Mouse (Mus musculus) forebrain, postnatal 0 days (tissue): Measurements from ENCODE around the gene Bnc1. TPM values are rescaled to one million over a fixed set of nuclear protein-coding genes. Genes with fewer than 3 reads are reported as not detected.

Experiments used
- ATAC-seq: fragments of 200-750 bp; cut with Nextera tagmentation; 2 replicates; pipeline ENCODE4 v1.8.0; 2017; ENCODE audit warnings: mild to moderate bottlenecking, moderate library complexity
- DNase-seq: peaks from one replicate; pipeline ENCODE4 v3.0.0-alpha.2; 2015
- H3K27ac ChIP-seq: fragments of 300-500 bp; sonication (generic); 2 replicates; pipeline ENCODE4 v1.5.1; 2014; ENCODE audit warnings: low read depth, mild to moderate bottlenecking, antibody characterized with exemption, low read length, moderate library complexity, mixed read lengths
- H3K27me3 ChIP-seq: fragments of 300-500 bp; sonication (generic); 2 replicates; pipeline ENCODE4 v1.6.1; 2014; ENCODE audit warnings: mild to moderate bottlenecking, low read length, mixed read lengths; ENCODE audit not compliant: insufficient read depth
- H3K36me3 ChIP-seq: fragments of 300-500 bp; sonication (generic); 2 replicates; pipeline ENCODE4 v1.6.1; 2014; ENCODE audit warnings: mild to moderate bottlenecking, moderate library complexity; ENCODE audit not compliant: insufficient read depth
- H3K4me1 ChIP-seq: fragments of 300-500 bp; sonication (generic); 2 replicates; pipeline ENCODE4 v1.6.1; 2014; ENCODE audit warnings: antibody characterized with exemption; ENCODE audit not compliant: insufficient read depth
- H3K4me2 ChIP-seq: fragments of 300-500 bp; sonication (generic); 2 replicates; pipeline ENCODE4 v1.6.1; 2014; ENCODE audit warnings: low read depth, mild to moderate bottlenecking, moderate library complexity
- H3K4me3 ChIP-seq: fragments of 300-500 bp; sonication (generic); 2 replicates; pipeline ENCODE4 v1.5.1; 2014; ENCODE audit warnings: low read depth, low read length, mixed read lengths
- H3K9ac ChIP-seq: fragments of 300-500 bp; sonication (generic); 2 replicates; pipeline ENCODE4 v1.6.1; 2014; ENCODE audit warnings: mild to moderate bottlenecking
- H3K9me3 ChIP-seq: fragments of 300-500 bp; sonication (generic); 2 replicates; pipeline ENCODE4 v1.6.1; 2016; ENCODE audit warnings: low read length
- CTCF ChIP-seq: sonication (generic); IDR thresholded peaks from 2 replicates; pipeline ENCODE4 v1.5.1; 2016; ENCODE audit warnings: antibody characterized with exemption, control low read depth, low read depth
- WGBS: fragments of 180-500 bp; shearing (Covaris S2); extraction: QIAGEN DNeasy Blood & Tissue Kit; methylation state at CpG from one replicate; pipeline ENCODE4 v1.1.7; 2014; 5-methylcytosine and 5-hydroxymethylcytosine counted together
- polyA plus RNA-seq: library from polyadenylated mRNA; unstranded; fragments of >200 nt; fragmentation: Nextera tagmentation; extraction: Ambion mirVana; gene quantifications from 2 replicates; pipeline ENCODE4 v1.2.1, GENCODE M21; 2015
- total RNA-seq: library from RNA; depleted of rRNA; stranded (reverse); fragments of >200 nt; gene quantifications from 2 replicates; pipeline ENCODE4 v1.2.3, GENCODE M21; 2014

Gene Bnc1
- total and polyA plus RNA-seq, 2 experiments from 2014 or later = not detected

GRCm38 (mm10) chr7:81999372-81999771 lies 7.3 kb upstream of the Bnc1 start:
- no peak overlapping the region for H3K9ac ChIP-seq
- WGBS = 69% methylated on average over 7 of the region's 7 CpGs
- no peak for ATAC-seq

GRCm38 (mm10) chr7:81995975-81996374 lies 3.9 kb upstream of the Bnc1 start:
- Histone ChIP-seq H3K4me3 (no peak overlapping the region), H3K36me3 (no peaks in the 10 kb centered on the region), H3K4me2 (no peak overlapping the region), H3K9ac (no peak overlapping the region), H3K4me1 (0 out of 2 replicates have a peak, but pooled peaks cover 2% of the 10 kb centered on the region), H3K27me3 (peaks cover 53% of the 10 kb centered on the region), H3K27ac (no peak overlapping the region), H3K9me3 (no peaks in the 10 kb centered on the region)
- TF ChIP-seq CTCF = no peak
- no peak for ATAC-seq
- DNase-seq = no peak
- WGBS = 24% methylated on average over 9 of the region's 9 CpGs

More at GRCm38 (mm10) chr7:81999372-81999771, 7.3 kb upstream of the Bnc1 start:
- H3K27me3 ChIP-seq = peaks cover 23% of the 10 kb centered on the region
- DNase-seq = no peak
- H3K4me1 ChIP-seq = no peaks in the 10 kb centered on the region
- no peak for TF ChIP-seq CTCF
- no peaks in the 10 kb centered on the region for H3K36me3 ChIP-seq
- no peak overlapping the region for H3K4me2 ChIP-seq
- no peak overlapping the region for H3K4me3 ChIP-seq
- H3K27ac ChIP-seq = no peak overlapping the region
- no peaks in the 10 kb centered on the region for H3K9me3 ChIP-seq

GRCm38 (mm10) chr7:81995126-81995525 lies 3.0 kb upstream of the Bnc1 start:
- Histone ChIP-seq H3K27ac (no peak overlapping the region), H3K4me1 (0 out of 2 replicates have a peak, but pooled peaks cover 2% of the 10 kb centered on the region), H3K36me3 (no peaks in the 10 kb centered on the region), H3K27me3 (peaks cover 54% of the 10 kb centered on the region), H3K9me3 (no peaks in the 10 kb centered on the region), H3K4me3 (no peak overlapping the region), H3K4me2 (no peak overlapping the region), H3K9ac (no peak overlapping the region)
- 86% methylated on average over 6 of the region's 6 CpGs for WGBS
- TF ChIP-seq CTCF = no peak
- no peak for ATAC-seq
- DNase-seq = no peak

- H3K36me3 ChIP-seq = no peaks in the 10 kb centered on the region
- H3K27me3 ChIP-seq = peaks cover 68% of the 10 kb centered on the region
- no peak for DNase-seq
- TF ChIP-seq CTCF = no peak
- no peak overlapping the region for H3K27ac ChIP-seq
- H3K9ac ChIP-seq = no peak overlapping the region
- ATAC-seq = no peak
- H3K4me3 ChIP-seq = no peak overlapping the region
- no peak overlapping the region for H3K4me2 ChIP-seq
- 0 out of 2 replicates have a peak, but pooled peaks cover 2% of the 10 kb centered on the region for H3K4me1 ChIP-seq
- WGBS = 44% methylated on average over 7 of the region's 7 CpGs
- no peaks in the 10 kb centered on the region for H3K9me3 ChIP-seq
Observed at GRCm38 (mm10) chr7:81993140-81993539, 1.0 kb upstream of the Bnc1 start.

GRCm38 (mm10) chr7:81991611-81992061 lies 456 bp downstream of the Bnc1 start:
- Histone ChIP-seq H3K4me3 (peak overlapping the region; percentile 45), H3K27ac (no peak overlapping the region), H3K27me3 (peaks cover 62% of the 10 kb centered on the region), H3K4me1 (0 out of 2 replicates have a peak, but pooled peaks cover 2% of the 10 kb centered on the region), H3K9ac (no peak overlapping the region), H3K4me2 (peak overlapping the region; percentile 70), H3K36me3 (no peaks in the 10 kb centered on the region), H3K9me3 (no peaks in the 10 kb centered on the region)
- no peak for TF ChIP-seq CTCF
- DNase-seq (no peak), ATAC-seq (no peak)
- 1% methylated on average over 36 of the region's 36 CpGs for WGBS

DNA sequence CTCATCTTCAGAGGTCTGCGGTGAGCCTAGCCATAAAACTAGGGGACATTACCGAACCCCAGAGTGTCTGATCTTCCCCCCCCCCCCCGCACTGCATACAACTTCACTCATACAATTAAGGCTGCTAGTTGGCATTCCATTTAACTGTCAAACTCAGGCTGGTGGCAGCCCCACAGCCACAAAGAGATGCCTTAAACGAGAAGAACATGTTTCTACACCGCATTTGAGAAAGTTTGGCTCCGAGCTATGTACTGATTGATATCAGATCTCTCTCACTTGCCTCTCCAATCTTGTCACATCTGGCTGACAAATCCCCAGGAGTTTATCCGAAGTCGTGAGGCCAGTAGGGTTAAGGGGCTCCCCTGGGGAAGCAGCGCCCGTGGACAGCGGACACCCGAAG lies 976 bp downstream of the Bnc1 start:
- no peak for TF ChIP-seq CTCF
- peak overlapping the region; percentile 70; the same call in 1 of the 2 replicates for H3K4me2 ChIP-seq
- WGBS = 8% methylated on average over 12 of the region's 12 CpGs
- H3K9ac ChIP-seq = no peak overlapping the region
- H3K27me3 ChIP-seq = peaks cover 60% of the 10 kb centered on the region
- no peak for ATAC-seq
- H3K36me3 ChIP-seq = no peaks in the 10 kb centered on the region
- H3K4me3 ChIP-seq = no peak overlapping the region
- H3K27ac ChIP-seq = no peak overlapping the region
- H3K9me3 ChIP-seq = no peaks in the 10 kb centered on the region
- 0 out of 2 replicates have a peak, but pooled peaks cover 2% of the 10 kb centered on the region for H3K4me1 ChIP-seq
- DNase-seq = no peak

DNA sequence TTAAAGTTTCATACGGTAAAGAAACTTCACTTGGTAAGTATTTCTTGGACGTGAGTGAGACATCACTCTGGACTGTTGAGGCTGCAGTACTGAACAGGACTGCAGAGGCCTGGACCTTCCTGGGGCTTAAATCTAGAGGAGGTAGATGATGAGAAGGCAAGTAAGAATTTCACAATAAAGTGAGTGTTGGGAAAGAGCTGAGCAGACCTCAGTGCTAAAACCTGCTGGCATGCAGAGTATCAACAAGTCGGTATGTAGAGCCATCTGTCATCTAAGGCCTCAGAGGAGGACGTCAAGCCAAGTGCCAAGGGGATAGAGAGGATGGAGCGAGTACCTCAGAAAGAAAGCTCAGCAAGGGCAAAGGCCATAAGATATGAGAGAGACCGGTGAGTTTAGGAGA lies 8.4 kb downstream of the Bnc1 start:
- 88% methylated on average over 6 of the region's 6 CpGs for WGBS
- Histone ChIP-seq H3K4me3 (no peak overlapping the region), H3K9ac (no peak overlapping the region), H3K4me1 (no peaks in the 10 kb centered on the region), H3K9me3 (no peaks in the 10 kb centered on the region), H3K27me3 (peaks cover 5% of the 10 kb centered on the region; the same call in 1 of the 2 replicates), H3K4me2 (no peak overlapping the region), H3K27ac (no peak overlapping the region), H3K36me3 (no peaks in the 10 kb centered on the region)
- DNase-seq (no peak), ATAC-seq (no peak)
- TF ChIP-seq CTCF = no peak
